7 mouse cellular contexts compared by ENCODE assay signal in the genomic region with DNA sequence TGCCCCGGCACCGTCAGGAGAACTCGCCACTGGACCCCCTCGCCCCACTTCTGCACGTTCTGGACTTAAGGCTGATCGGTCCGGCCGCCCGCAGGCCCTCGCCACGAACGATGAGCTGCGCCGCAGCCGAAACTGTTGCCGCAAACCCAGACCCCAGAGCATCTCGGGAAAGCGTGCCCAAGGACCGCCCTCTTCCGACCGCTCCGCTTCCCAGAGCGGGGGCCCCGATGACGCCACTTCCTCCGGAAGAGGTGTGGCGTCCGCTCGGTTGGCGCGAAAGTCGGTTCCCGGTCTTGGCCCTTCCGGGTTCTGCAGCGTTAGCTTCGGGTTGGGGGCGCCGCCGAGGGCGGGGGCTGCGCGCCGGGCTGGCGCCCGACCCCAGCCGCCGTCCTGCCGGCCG. TPM values are rescaled to one million over a fixed set of nuclear protein-coding genes. Genes with fewer than 3 reads are reported as not detected.
A peak's percentile ranks its signal among the peaks of the same experiment; 100 is the strongest.
DNase-seq lines count a peak whose midpoint lies in the region; ATAC-seq and TF ChIP-seq lines count a peak whose summit lies in the region.

TSS of gene 1300017J02Rik (minus strand) at position 156 of the 400 bp plus-strand sequence.
TSS of gene Topbp1 (plus strand) at position 289 of the 400 bp plus-strand sequence.

- no peaks in the 10 kb centered on the region for H3K9me3 ChIP-seq in embryonic facial prominence, embryonic 12.5 days
- no peaks in the 10 kb centered on the region for H3K9me3 ChIP-seq in limb, embryonic 12.5 days
- no peaks in the 10 kb centered on the region for H3K9me3 ChIP-seq in midbrain, embryonic 15.5 days

- ATAC-seq in embryonic facial prominence, embryonic 12.5 days (ENCODE audit: insufficient number of reproducible peaks, insufficient read depth, low FRiP score, low TSS enrichment) = peak; percentile 93
- peak; percentile 95 for ATAC-seq in limb, embryonic 12.5 days (ENCODE audit: insufficient number of reproducible peaks, insufficient read depth, low FRiP score, low TSS enrichment, low read depth)
- ATAC-seq in midbrain, embryonic 15.5 days (replicated peaks) = peak; percentile 99

- peaks cover 19% of the 10 kb centered on the region for H3K36me3 ChIP-seq in embryonic facial prominence, embryonic 12.5 days
- H3K36me3 ChIP-seq in kidney, adult 2 months (ENCODE audit: control insufficient read depth, insufficient read depth, low read length) = no peaks in the 10 kb centered on the region
- peaks cover 27% of the 10 kb centered on the region for H3K36me3 ChIP-seq in limb, embryonic 12.5 days
- H3K36me3 ChIP-seq in midbrain, embryonic 15.5 days (replicated peaks) = peaks cover 5% of the 10 kb centered on the region; the same call in 1 of the 2 replicates
- H3K36me3 ChIP-seq in spleen, adult 2 months (ENCODE audit: control insufficient read depth, insufficient read depth, low read length) = peaks cover 8% of the 10 kb centered on the region

- TF ChIP-seq POLR2A in kidney, adult 2 months (IDR thresholded peaks at IDR 0.05; ENCODE audit: low read depth, low read length) = peak; percentile 86
- peak; percentile 95 for TF ChIP-seq POLR2A in spleen, adult 2 months (IDR thresholded peaks at IDR 0.05; ENCODE audit: low read depth, low read length)

- H3K4me1 ChIP-seq in embryonic facial prominence, embryonic 12.5 days = peaks cover 11% of the 10 kb centered on the region; the same call in 1 of the 2 replicates
- H3K4me1 ChIP-seq in kidney, adult 2 months (ENCODE audit: control insufficient read depth, insufficient read depth, low read length) = peaks cover 3% of the 10 kb centered on the region; the same call in 1 of the 2 replicates
- peaks cover 13% of the 10 kb centered on the region for H3K4me1 ChIP-seq in limb, embryonic 12.5 days (replicated peaks)
- H3K4me1 ChIP-seq in midbrain, embryonic 15.5 days = peaks cover 13% of the 10 kb centered on the region
- peaks cover 2% of the 10 kb centered on the region for H3K4me1 ChIP-seq in spleen, adult 2 months (ENCODE audit: control insufficient read depth, insufficient read depth, insufficient read length)

- TF ChIP-seq CTCF in kidney, adult 2 months (conservative IDR thresholded peaks at IDR 0.05; ENCODE audit: insufficient read depth, insufficient read length, low read depth, low read length) = no peak
- TF ChIP-seq CTCF in spleen, adult 2 months (IDR thresholded peaks at IDR 0.05; ENCODE audit: extremely low read depth, insufficient read depth, insufficient read length, insufficient replicate concordance) = no peak

- H3K4me3 ChIP-seq in embryonic facial prominence, embryonic 12.5 days = peak within 1 kb of the TSS; percentile 98
- peak within 1 kb of the TSS; percentile 99 for H3K4me3 ChIP-seq in kidney, adult 2 months (ENCODE audit: insufficient read depth, low read depth, low read length)
- H3K4me3 ChIP-seq in limb, embryonic 12.5 days (replicated peaks) = peak within 1 kb of the TSS; percentile 97
- H3K4me3 ChIP-seq in midbrain, embryonic 15.5 days = peak within 1 kb of the TSS; percentile 79
- peak within 1 kb of the TSS; percentile 93 for H3K4me3 ChIP-seq in spleen, adult 2 months (ENCODE audit: extremely low read depth, insufficient read depth, insufficient read length)

- WGBS in embryonic facial prominence, embryonic 12.5 days = under 1% methylated on average over 47 of the region's 49 CpGs
- under 1% methylated on average over 49 of the region's 49 CpGs for WGBS in kidney, adult 2 months
- under 1% methylated on average over 49 of the region's 49 CpGs for WGBS in limb, embryonic 12.5 days
- WGBS in midbrain, embryonic 15.5 days = 2% methylated on average over 44 of the region's 49 CpGs
- WGBS in spleen, adult 2 months = 2% methylated on average over 47 of the region's 49 CpGs

- H3K4me2 ChIP-seq in embryonic facial prominence, embryonic 12.5 days (replicated peaks) = peak within 1 kb of the TSS; percentile 64
- H3K4me2 ChIP-seq in limb, embryonic 12.5 days = peak within 1 kb of the TSS; percentile 74
- H3K4me2 ChIP-seq in midbrain, embryonic 15.5 days = peak within 1 kb of the TSS; percentile 86

- DNase-seq in adrenal gland, postnatal 25 days = peak; percentile 94
- DNase-seq in heart, adult 18-20 months = peak; percentile 94 to 95
- peak; percentile 93 for DNase-seq in kidney, adult 2 months
- peak; percentile 80 to 92 for DNase-seq in spleen, adult 2 months (ENCODE audit: low read depth in 1 of 2, low spot score in 2 of 2)

- peak within 1 kb of the TSS; percentile 90 for H3K27ac ChIP-seq in embryonic facial prominence, embryonic 12.5 days
- peak within 1 kb of the TSS; percentile 95 for H3K27ac ChIP-seq in kidney, adult 2 months (ENCODE audit: insufficient read depth, low read depth, low read length)
- peak within 1 kb of the TSS; percentile 93 for H3K27ac ChIP-seq in limb, embryonic 12.5 days
- H3K27ac ChIP-seq in midbrain, embryonic 15.5 days = peak within 1 kb of the TSS; percentile 85
- H3K27ac ChIP-seq in spleen, adult 2 months (ENCODE audit: insufficient read depth, low read length) = peak within 1 kb of the TSS; percentile 97

- peak within 1 kb of the TSS; percentile 90 for H3K9ac ChIP-seq in embryonic facial prominence, embryonic 12.5 days
- H3K9ac ChIP-seq in limb, embryonic 12.5 days (replicated peaks) = peak within 1 kb of the TSS; percentile 90
- H3K9ac ChIP-seq in midbrain, embryonic 15.5 days = peak within 1 kb of the TSS; percentile 76

- no peaks in the 10 kb centered on the region for H3K27me3 ChIP-seq in embryonic facial prominence, embryonic 12.5 days
- H3K27me3 ChIP-seq in kidney, adult 2 months (replicated peaks; ENCODE audit: control insufficient read depth, insufficient read depth, low read length) = no peaks in the 10 kb centered on the region
- H3K27me3 ChIP-seq in limb, embryonic 12.5 days = no peaks in the 10 kb centered on the region
- no peaks in the 10 kb centered on the region for H3K27me3 ChIP-seq in midbrain, embryonic 15.5 days (replicated peaks)
- H3K27me3 ChIP-seq in spleen, adult 2 months (ENCODE audit: control insufficient read depth, insufficient read depth, low read length) = no peaks in the 10 kb centered on the region

RNA-seq across cellular contexts. Expression of gene 1300017J02Rik, which starts in this region (rescaled TPM):
- total RNA-seq in adrenal gland, postnatal 25 days (2021) = 0.82 and 4.6 TPM in 2 replicates
- polyA plus RNA-seq in embryonic facial prominence, embryonic 12.5 days (2016; fragmentation: Nextera tagmentation; extraction: Ambion mirVana) = 3.8 and 5.7 TPM in 2 replicates
- not detected for total RNA-seq in heart, adult 18-20 months (2021)
- 0.05 and 0.08 TPM in 2 replicates for polyA plus RNA-seq in kidney, adult 2 months (2012; rRNA removed)
- 3.8 and 4.0 TPM in 2 replicates for polyA plus RNA-seq in limb, embryonic 12.5 days (2016; fragmentation: Nextera tagmentation; extraction: Ambion mirVana)
- polyA plus RNA-seq in midbrain, embryonic 15.5 days (2015; fragmentation: Nextera tagmentation; extraction: Ambion mirVana) = 0.55 and 1.8 TPM in 2 replicates
- polyA plus RNA-seq in spleen, adult 2 months (2012; rRNA removed) = 5.5 and 8.0 TPM in 2 replicates

RNA-seq across cellular contexts. Expression of gene Topbp1, which starts in this region (rescaled TPM):
- total RNA-seq in adrenal gland, postnatal 25 days (2021) = 34.1 and 40.1 TPM in 2 replicates
- 77.3 and 78.4 TPM in 2 replicates for polyA plus RNA-seq in embryonic facial prominence, embryonic 12.5 days (2016; fragmentation: Nextera tagmentation; extraction: Ambion mirVana)
- 10 to 100 TPM in 1 of 2 experiments, 1 to 10 TPM in 1; 9.0 to 13.4 TPM for total RNA-seq in heart, adult 18-20 months (2021)
- 4.4 and 4.7 TPM in 2 replicates for polyA plus RNA-seq in kidney, adult 2 months (2012; rRNA removed)
- polyA plus RNA-seq in limb, embryonic 12.5 days (2016; fragmentation: Nextera tagmentation; extraction: Ambion mirVana) = 94.8 and 96.0 TPM in 2 replicates
- polyA plus RNA-seq in midbrain, embryonic 15.5 days (2015; fragmentation: Nextera tagmentation; extraction: Ambion mirVana) = 17.8 and 18.9 TPM in 2 replicates
- 13.0 and 13.9 TPM in 2 replicates for polyA plus RNA-seq in spleen, adult 2 months (2012; rRNA removed)

Comparison
In these comparisons a context has a peak if more than half of its experiments do, and no peak if none do; other contexts are left out.
1. Peak in every context shown above with its lines: DNase-seq, ATAC-seq, H3K4me3 ChIP-seq and H3K27ac ChIP-seq.